Mouse (Mus musculus) spleen, adult 2 months (tissue): ENCODE results near the gene Mmrn2.

Source experiments
- CTCF ChIP-seq: fragments of 200-500 bp; IDR thresholded peaks from 2 replicates; pipeline ENCODE4 v1.5.1; 2011; ENCODE audit warnings: mild to moderate bottlenecking, inconsistent platforms; ENCODE audit not compliant: insufficient read depth, insufficient read length, insufficient replicate concordance; ENCODE audit errors: extremely low read depth
- POLR2A ChIP-seq: fragments of 200-500 bp; IDR thresholded peaks from 2 replicates; pipeline ENCODE4 v1.6.1; 2011; ENCODE audit warnings: low read depth, low read length, inconsistent platforms

- TF ChIP-seq CTCF (no peak), POLR2A (no peak)
Measured at GRCm38 (mm10) chr14:34375941-34376340, 676 bp downstream of the Mmrn2 start.
